Mouse (Mus musculus) CD8-positive naive resting alpha-beta T cell, adult 2 months (primary cell): ENCODE measurements around the gene Nqo2.
A peak's percentile ranks its signal among the peaks of the same experiment; 100 is the strongest.

Experiments
- DNase-seq, 2 experiments: peaks; one replicate each; pipeline ENCODE4 v3.0.0; 2022; ENCODE audit warnings: low read depth in 2 of 2, low spot score in 2 of 2

The Nqo2 gene

DNA sequence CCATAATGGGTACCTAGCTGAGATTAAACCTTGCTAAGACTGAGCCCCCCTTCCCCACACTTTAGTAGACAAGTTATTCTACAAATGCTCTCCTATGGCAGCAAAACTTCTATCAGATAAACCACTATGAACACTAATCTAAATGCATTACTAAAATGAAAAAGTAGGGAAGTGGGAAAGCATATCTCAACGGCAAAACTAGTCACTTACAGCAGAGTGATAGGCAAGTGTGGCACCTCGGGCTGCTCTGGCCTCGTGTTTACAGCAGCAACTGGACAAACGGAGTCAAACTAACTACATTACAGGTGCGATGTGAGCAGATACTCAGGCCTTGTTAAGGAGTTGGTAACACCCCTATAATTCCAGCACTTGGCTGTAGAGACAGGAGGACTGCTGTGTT lies 25.1 kb downstream of the Nqo2 start:
- DNase-seq = no peak

DNA sequence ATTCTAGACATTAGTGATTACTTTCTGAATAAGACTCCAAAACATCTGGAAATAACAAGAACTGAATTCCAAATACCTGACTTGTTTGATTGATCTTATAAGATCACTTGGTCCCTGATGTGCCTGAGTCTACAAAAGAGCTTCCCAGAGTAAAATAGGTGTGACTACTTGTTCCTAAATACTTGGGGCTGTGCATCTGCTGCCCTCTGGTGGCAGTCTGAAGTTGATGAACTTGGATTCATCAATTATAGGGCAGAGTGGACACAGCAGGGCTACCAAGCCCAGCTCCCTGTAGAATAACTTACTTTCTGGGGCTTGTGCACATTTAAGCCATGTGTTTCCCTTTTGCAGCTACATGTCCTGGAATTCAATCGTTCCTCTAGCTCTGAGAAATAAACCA lies 30.7 kb downstream of the Nqo2 start:
- DNase-seq = peak; percentile 37 to 47

DNA sequence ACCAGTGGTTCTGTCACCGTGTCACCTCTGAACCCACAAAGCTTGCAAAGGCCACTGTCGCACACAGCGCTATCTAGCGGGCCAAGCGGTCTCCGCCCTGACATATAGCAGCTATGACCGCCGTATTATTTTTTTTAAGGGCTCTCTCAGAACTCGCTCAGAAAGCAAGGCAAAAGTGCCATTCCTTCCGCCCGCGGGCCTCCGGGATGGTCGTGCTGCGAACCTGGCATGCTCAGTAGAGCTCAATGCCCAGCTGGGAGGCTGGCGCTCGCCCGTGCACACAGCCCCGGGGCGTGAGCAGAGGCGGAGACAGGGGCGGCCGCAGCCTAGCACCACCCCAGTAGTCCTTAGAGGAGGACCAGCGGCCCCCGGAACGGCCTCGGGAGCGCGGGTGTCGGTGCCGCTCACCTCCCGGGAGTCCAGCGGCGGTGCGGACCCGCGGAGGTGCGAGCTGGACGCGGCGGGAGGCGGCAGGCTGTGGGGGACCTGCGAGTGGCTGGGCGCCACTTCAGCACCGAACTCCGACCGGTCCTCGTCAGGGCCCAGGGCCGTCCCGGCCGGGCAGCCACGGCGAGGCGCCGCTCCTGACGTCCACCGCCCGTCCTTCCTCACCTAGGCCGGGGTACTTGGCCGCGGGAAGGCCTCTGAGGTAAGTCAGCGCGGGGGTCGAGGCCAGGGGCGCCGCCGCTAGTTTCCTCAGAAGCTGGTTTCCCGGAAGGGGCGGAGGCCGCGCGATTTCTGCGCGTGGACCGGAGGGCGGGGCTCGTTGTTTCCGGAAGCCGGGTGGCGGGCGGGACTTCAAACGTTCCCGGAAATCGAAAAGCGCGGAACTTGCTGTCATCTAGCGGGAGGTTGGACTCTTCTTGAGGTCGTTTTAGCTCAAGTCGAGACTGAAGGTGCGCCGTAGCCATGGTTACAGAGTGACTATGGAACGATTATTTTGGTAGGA lies 37.8 kb downstream of the Nqo2 start, which contains the start of the genes Ripk1 and Serpinb6a:
Gene Ripk1, plus strand, starts transcription at position 306 of the 949 bp plus-strand sequence.
Gene Serpinb6a, minus strand, starts transcription at position 737 of the 949 bp plus-strand sequence.
- DNase-seq = peak; percentile 90 to 94

DNA sequence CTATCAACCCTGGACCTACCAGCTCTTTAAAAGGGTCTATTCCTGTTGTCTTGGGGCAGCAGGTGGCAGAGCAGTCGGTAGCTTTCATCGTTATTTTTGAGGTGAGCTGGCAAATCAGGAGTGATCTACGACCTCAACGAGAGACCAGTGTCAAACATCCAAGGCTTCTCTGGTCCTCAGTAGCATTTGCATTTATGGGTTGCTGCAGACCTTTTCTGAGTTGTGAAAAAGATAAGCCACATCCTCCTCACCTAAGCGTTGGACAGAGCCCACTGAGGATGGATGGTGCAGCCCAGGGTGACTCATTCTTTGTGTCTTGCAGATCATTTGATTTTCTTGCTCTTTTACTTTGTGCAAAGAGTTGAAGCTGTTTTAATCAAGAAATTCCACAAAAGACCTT lies 38.6 kb downstream of the Nqo2 start:
- no peak for DNase-seq

DNA sequence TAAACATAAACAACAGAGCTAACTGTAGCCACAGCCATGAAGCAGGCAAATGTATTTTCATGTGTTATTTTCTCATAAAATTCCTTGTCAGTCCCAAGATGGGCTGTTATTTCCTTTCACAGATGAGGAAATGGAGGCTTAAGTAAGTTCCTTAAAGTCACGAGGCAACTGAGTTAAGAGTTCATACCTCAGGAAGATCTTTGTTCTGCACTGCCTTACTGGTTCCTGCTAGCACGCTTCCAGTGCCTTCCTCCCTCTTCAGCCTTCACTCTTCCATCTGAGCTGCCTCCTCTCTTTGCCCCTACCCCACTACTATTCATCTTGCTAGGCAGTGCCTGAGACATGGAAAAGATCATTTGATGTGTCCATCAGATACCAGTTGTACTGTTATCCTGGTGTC lies 42.7 kb downstream of the Nqo2 start:
- no peak for DNase-seq

DNA sequence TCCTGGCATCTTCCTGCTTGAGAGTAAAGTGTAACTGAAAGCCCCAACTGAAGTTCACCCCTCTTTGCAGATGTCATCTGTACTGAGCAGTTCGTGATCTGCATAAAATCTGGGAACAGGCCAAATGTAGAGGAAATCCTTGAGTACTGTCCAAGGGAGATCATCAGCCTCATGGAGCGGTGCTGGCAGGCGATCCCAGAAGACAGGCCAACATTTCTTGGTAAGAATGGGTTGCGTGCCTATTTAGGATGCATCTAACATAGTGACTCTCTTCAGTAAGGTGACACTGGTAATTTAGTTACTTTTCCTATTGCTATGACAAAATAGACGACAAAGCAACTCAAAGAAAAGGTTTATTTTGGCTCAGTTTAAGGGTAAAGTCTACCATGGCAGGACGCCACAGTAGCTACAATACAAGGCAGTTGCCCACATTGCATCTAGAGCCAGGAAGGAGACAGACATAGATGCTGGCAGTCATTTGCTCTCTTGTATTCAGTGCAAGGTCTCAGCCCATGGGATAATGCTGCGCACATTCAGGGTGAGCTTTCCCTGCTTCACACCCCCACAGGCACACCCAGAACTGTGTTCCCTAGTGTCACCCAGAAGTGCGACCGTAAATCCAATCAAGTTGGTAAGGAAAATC lies 52.6 kb downstream of the Nqo2 start:
- DNase-seq = no peak

DNA sequence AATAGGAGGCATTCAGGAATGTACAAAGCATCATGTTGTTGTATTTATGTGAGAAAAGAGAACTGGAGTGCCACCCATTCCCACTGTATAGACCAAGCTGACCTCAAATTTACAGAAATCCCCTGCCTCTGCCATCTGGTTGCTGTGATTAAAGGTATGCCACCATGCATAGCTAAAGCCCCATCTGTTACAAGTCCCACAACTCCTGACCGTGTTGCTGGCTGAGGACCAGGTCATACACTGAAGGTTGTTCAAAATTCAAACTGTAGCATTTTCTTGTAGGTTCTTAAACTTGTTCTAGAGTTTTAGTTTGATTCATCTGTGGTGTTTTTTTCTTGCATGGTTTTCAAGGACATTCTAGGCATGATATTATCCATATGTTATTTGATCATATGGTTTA lies 54.0 kb downstream of the Nqo2 start:
- DNase-seq = no peak

DNA sequence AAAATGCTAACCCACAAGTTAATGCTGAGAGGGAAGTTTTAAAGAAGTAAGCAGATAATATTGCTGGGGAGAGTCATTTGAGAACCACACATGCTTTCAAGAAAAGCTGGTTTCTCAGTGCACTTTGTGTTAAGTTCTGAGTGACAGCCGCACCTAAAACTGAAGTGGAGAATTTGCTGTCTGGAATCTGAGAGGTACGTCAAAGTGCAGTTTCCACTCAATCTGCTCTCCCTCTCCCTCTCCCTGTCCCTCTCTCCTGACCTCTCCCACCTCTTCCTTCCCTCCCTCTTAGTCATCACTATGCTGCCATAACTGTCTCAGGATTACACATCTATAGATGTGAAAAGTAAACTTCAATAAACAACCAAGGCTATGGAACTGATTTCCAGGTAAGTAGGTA lies 57.5 kb downstream of the Nqo2 start:
- DNase-seq = no peak

DNA sequence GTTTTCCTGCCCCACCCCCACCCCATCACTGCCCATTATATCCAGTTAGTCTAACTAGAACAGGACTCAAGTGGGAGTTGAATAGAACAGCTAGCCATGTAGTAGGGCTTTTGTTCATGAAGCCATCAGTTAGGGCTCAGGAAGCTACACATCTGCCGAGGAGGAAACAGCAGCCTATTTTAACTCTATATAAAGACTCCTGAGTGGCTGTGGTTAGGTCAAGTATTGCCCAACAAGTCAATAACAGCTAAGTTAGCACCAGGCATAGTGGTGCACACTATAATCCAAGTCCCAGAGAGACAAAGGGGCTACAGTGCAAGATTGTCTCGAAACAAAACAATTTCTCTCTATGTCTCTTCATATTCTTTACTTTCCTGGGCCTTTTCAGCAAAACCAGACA lies 67.6 kb downstream of the Nqo2 start:
- DNase-seq = no peak

DNA sequence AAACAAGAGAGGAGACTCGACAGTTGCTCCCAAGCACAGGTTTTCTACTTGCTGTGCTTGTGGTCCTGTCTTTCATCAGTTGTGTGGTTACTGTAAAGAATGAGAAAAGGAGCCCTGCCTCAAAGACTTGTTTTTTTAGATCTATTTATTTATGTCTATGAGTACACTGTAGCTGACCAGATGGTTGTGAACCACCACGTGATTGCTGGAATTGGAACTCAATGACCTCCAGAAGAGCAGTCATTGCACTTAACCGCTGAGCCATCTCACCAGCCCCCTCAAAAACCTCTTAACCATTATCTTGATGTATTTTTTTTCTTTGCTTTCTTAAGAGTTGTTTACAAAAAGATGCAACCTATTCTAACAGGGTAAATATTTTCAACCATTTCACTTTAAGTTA lies 70.9 kb downstream of the Nqo2 start:
- DNase-seq = no peak

DNA sequence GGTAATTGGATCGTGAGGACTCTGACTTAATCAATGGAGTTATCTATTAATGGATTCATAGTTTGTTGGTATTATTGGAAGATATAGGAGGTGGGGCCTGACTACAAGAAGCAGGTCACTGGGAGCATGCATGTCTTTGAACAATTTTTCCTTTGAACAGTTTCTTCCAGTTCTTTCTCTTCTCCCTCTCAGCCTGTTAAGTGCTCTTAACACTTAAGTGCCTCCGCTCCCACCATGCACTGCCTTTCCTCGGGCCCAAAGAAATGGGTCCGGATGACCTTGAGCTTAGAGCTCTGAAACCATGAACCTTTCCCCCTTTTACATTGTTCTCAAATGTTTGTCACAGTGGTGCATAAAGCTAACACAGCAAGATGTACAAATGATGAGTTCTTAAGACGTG lies 72.2 kb downstream of the Nqo2 start:
- no peak for DNase-seq

DNA sequence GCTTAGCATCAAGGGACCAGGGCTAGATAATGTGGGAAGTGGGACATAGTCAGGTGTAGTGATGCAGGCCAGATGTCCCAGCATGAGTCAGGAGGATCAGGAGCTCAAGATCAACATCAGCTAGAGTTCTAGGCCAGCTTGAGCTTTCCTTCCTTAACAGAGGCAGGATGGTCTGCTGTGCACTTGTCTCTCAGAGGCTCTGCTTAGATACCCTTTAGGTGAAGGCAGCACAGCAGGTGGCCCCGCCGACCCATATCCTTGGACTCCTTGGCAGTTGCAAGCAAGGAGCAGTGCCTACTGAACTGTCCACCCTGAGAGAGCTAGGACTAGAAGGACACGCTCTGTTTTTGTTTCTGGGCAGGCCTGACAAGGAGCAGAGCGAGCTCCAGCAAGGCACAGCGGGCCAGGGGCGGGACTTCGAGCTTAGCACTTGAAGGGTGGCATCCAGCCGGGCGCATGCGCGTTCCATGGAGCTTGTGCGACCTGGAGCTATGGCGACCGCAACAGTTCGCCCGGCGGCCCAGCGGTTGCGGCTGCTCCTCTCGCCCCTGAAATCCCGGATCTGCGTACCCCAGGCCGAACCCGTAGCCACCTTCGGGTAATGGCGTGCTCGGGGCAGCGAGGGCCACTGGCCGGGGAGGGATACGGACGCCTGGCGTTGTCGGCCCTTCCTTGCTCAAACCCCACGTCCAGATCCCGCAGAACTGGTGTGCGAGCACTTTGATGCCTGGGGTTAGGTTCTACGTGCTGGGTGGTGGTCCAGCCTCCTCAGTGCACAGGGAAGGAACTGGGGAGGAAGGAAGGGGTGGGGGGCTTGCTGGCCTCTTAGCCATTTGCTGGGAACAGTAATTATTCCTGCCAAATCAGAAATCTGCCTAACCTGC lies 72.9 kb downstream of the Nqo2 start, which contains the start of gene Bphl:
Gene Bphl, plus strand, starts transcription at position 426 of the 884 bp plus-strand sequence.
- peak; percentile 78 to 79 for DNase-seq

DNA sequence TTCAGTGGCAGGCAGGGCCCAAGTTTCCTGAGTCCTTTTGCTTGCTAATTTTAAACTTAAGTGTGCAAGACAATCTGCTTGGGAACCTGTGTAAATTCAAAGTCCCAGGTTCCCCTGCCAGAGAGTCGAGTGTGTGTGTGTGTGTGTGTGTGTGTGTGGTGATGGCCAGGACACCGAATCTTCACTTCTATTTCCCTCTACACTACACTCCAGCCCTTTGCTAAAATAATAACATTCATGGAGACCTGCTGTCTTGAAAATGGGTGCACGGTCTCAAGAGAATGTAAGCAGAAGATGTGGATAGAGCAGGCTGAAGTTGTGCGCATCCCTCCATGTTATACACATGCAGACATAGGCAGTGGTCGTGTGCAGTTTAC lies 73.6 kb downstream of the Nqo2 start:
- no peak for DNase-seq
